Mouse (Mus musculus): ENCODE measurements around the gene Nfxl1. TPM values are rescaled to one million over a fixed set of nuclear protein-coding genes. Genes with fewer than 3 reads are reported as not detected.
A peak's percentile ranks its signal among the peaks of the same experiment; 100 is the strongest.
"Not testable (repeated sequence)": the region's sequence is repeated elsewhere in the genome, so short reads cannot be mapped to it uniquely, and the experiment has no call there.

Gene Nfxl1
- 1 to 10 TPM; 4.7 to 5.2 TPM for total RNA-seq (2021)
- long read RNA-seq, experiment 1, partial matches to known transcripts: 1 of 3 reads
- long read RNA-seq, experiment 1, other reads (novel, unspliced or antisense): 0 of 3 reads
- long read RNA-seq, experiment 2, partial matches to known transcripts: 1 of 3 reads
- long read RNA-seq, experiment 2, other reads (novel, unspliced or antisense): 0 of 3 reads

DNA sequence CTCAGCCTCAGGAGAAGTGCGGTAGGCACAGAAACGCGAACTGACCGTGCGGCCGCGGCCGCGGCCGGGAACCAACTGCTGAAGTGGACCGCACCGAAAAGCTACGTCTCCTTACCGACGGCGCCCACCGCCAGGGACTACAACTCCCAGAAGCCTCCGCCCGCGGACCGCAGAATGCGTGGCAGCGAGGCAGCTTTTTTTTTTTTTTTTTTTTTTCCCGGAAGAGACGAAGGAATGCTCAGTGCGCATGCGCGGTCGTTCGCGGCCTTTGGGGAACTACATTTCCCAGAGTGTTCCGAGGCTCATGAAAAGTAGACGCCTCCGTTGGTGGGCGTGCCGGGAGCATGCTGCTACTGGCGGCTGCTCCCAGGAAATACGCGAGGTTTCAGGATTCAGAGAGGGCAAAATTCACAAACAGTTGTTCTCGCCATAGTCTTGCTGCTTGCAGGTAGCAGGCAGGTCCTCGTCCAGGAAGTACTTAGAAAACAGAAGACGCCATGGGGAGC is at the start of gene Nfxl1:
Gene Nfxl1 (minus strand): TSS at position 141 of the 506 bp plus-strand sequence.
- Histone ChIP-seq H3K27ac (peak within 1 kb of the TSS; percentile 84), H3K4me3 (peak within 1 kb of the TSS; percentile 83)
- intact Hi-C loops (cut with DNase I): no loop called here
- no peak for TF ChIP-seq CTCF (IDR thresholded peaks at IDR 0.05)
- DNase-seq: peak; percentile 98

DNA sequence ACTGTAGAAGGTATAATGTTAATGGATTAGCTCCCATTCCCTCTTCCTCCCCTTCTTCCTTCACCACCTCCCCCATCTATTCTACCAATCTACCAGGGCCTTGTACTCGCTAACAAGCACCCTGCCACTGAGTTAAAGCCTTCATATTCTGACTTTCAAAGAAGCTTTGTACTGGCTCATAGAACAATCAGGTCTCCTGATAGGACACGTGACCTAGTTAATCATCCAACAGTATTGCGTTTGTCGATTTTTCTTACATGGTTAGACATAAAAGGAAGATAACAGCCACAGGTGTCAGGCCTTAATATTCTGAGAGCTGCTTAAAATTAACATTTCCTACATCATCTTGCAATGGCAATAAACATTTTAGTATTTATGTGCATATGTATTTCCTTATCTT is 43.7 kb upstream of the Nfxl1 start:
- no peak for DNase-seq
- Histone ChIP-seq H3K27ac (no peak overlapping the region), H3K4me3 (no peak overlapping the region)
- intact Hi-C loops (cut with DNase I): no loop called here
- TF ChIP-seq CTCF (IDR thresholded peaks at IDR 0.05): no peak

DNA sequence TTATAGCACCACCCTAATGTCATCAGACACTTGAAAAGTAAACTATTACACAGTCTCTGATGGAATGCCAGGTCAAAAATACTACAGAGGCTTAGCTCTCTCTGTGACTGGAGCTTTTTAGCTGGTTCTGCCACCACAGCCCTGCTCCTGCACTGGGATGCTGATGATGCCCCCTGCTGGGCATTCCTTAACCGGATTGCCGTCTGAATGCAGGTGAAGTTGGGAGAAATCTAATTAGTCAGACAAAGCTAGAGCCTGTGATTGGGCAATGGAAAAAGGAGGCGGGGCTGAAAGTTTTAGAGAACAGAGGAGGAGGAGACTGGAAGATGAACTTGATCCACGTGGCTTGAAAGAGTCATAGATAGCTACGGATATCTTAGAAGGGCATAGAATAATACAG is 41.5 kb upstream of the Nfxl1 start:
- DNase-seq: peak; percentile 40
- intact Hi-C loops (cut with DNase I): no loop called here
- H3K4me3 ChIP-seq: no peak overlapping the region
- no peak overlapping the region for H3K27ac ChIP-seq
- peak; percentile 49 for TF ChIP-seq CTCF (IDR thresholded peaks at IDR 0.05)

DNA sequence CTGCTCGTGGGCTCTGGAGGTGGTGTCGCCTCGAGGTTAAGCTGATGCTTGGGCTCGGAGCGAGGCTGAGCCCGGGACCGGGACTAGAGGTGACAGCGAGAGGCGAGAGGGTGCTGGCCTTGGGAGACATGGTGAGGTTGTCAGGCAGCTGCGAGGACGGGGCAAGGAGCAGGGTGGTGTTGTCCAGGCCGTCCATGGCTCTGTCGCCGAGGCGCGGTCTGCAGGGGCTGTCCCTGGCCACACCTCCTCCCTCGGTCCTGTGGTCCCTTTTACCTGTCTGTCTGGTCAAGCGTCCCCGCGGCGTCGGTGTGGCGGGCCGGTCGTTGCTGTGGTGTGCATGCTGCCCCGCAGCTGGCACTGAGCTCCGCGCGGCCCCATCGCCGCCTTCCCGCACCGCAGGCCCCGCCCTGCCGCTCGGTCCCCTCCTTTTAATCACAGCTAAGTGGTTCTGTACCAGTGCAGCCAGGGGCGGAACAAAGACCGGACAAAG is 27.8 kb upstream of the Nfxl1 start, which contains the start of gene Gm5868:
Gene Gm5868 (minus strand): TSS at position 360 of the 490 bp plus-strand sequence.
- no peak for TF ChIP-seq CTCF (IDR thresholded peaks at IDR 0.05)
- H3K4me3 ChIP-seq: peak within 1 kb of the TSS; percentile 47
- no peak within 1 kb of the TSS for H3K27ac ChIP-seq
- intact Hi-C loops (cut with DNase I): no loop called here
- no peak for DNase-seq

DNA sequence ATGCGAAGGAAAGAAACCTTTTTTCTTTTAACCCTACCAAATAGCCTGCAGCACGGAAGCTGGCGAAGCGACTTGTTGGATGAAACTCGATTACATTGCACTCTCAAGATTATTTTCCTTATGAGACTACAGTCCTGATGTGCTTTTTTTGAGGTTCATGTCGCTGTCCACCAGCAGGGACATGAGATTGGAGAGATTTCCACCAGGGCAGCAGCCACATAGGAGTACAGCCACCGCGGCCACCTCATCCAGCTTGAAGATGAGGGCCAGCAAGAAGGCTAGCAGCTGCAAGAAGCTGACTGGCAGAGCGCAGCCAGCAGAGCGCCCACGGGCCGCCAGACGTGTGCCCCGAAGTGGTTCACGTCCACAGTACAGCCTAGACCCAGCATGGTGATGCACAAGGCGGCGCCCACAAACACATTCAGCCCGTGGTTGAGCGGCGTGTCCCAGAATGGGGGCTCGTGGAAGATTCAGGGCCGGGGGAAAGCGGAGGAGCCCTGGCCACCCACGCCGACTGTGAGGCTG is 27.2 kb upstream of the Nfxl1 start:
- H3K27ac ChIP-seq; DNase-seq; intact Hi-C loops (cut with DNase I); H3K4me3 ChIP-seq: not testable (repeated sequence)

DNA sequence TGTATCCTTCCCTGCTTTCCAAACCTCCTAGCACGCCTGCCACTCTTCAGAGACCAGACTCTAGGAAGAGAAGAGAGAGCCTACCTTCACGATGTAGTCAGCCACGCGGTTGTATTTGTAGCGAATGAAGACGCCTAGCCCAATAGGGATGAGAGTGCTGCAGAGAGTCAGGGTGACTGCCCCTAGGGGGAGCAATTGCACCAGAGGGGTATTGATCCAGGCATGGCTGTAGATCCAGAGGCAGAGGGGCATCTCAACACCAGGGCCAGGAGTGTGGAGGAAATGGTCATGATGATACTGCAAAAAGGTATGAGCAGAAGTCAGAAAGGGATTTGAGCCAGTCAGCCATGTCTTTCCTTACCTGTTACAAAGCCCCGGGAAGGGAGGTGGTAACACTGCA is 26.6 kb upstream of the Nfxl1 start:
- peak; percentile 21; the same call in 1 of the 2 replicates for TF ChIP-seq CTCF (IDR thresholded peaks at IDR 0.05)
- intact Hi-C loops (cut with DNase I); H3K4me3 ChIP-seq; H3K27ac ChIP-seq; DNase-seq: not testable (repeated sequence)

DNA sequence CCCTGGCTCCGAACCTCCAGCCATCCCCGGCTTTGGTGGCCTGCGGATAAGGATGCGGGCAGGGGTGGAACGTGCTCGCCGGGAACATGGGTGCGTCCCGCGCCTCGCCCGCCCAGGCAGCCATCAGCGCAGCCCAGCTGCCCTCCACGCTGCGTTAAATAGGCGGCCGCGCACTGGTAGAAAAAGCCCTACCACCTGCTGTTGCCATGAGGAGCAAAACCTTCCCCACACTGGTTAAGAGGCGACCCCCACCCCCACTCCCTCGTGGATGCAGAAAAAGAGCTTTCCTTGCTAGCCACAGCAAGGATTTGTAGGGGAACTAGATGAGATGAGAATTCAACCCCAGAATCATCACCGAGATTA is 21.5 kb upstream of the Nfxl1 start, which contains the start of gene Zar1:
Gene Zar1 (minus strand): TSS at position 285 of the 363 bp plus-strand sequence.
- intact Hi-C loops (cut with DNase I): loop anchor here (5.0 kb wide), 1 partner anchor 426 kb away; the partner anchor contains the start of gene Slc10a4
- DNase-seq, H3K27ac ChIP-seq: not testable (repeated sequence)
- H3K4me3 ChIP-seq: peak within 1 kb of the TSS; percentile 61

DNA sequence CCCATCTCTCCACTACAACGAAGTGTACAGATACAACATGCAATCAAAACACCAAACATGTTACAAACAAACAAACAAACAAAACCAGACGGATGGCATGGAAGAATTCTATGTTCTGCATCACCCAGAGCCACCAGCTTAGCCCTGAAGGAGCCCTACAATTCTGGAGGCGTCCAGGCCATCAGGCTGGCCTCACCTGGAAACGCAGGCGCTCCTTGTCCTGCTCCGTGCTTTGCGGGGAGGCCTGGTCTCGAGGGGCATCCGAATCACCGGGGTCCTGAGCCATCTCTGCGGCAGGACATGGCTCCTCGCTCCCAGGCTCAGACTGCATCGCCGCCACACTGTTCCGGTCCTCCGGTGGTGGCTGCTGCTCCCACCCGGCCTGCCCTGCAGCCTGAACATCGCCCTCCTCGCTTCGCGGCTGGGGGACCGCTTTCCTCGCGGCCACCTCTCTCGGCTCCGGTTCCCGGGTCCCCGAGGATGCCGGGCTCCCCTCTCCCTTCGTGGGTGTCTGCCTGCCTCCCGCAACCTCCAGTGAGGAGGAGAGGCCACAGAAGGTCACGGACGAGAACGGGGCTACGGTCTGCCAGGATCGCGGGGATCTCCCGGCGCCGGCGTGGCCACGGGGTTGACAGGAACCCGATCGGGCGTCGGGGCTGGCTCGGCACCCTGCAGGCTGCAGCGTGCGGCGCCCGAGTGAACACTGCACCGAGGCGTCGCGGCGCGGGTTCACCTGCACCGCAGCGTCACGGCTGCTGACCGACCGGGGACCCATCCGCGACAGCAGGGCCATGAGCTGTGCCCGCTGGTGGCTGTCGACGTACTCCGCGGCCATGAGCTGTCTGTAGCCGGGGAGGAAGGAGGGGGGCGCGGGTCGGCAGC is 20.8 kb upstream of the Nfxl1 start:
- peak overlapping the region; percentile 61 for H3K4me3 ChIP-seq
- intact Hi-C loops (cut with DNase I): loop anchor here (5.0 kb wide), 1 partner anchor 427 kb away; the partner anchor contains the start of gene Slc10a4
- not testable (repeated sequence) for DNase-seq

DNA sequence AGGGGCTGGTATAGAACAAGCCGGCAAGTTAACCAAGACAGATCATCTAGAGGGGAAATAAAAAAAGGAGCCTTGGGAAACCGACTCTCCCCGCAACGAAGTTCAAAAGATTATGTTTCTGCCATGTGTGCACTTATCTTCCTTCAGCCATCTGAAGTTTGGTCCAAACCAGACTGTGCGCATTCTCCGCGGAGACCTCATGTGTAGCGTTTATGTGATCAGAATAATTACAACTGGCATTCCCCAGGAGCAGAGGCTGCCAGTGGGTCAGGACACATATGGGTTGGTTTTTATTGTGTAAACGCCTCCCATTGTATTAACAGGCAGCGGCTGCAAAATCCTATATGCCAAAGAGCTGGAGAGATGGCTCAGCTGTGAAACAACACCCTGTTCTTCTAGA is 20.1 kb upstream of the Nfxl1 start:
- intact Hi-C loops (cut with DNase I); H3K27ac ChIP-seq; DNase-seq; H3K4me3 ChIP-seq: not testable (repeated sequence)

More for the DNA sequence above, 20.8 kb upstream of the Nfxl1 start:
- not testable (repeated sequence) for H3K27ac ChIP-seq

DNA sequence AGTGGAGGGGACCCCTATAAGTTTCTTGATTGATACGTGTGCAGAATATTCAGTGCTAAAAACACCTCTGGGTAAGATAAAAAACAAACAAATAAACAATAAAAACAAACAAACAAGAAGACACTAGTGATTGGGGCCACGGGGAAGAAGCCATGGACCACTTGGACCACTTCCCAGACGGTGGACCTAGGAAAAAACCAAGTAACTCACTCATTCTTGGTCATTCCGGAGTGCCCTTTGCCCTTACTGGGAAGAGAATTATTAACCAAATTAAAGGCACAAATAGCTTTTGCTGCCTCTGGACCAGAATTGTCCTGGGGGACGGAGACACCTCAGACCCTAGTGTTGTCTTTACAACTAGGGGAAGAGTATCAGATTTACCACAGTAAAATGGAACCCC is 6.1 kb upstream of the Nfxl1 start:
- intact Hi-C loops (cut with DNase I): no loop called here
- TF ChIP-seq CTCF (IDR thresholded peaks at IDR 0.05): no peak
- no peak overlapping the region for H3K27ac ChIP-seq
- no peak for DNase-seq
- H3K4me3 ChIP-seq: no peak overlapping the region

DNA sequence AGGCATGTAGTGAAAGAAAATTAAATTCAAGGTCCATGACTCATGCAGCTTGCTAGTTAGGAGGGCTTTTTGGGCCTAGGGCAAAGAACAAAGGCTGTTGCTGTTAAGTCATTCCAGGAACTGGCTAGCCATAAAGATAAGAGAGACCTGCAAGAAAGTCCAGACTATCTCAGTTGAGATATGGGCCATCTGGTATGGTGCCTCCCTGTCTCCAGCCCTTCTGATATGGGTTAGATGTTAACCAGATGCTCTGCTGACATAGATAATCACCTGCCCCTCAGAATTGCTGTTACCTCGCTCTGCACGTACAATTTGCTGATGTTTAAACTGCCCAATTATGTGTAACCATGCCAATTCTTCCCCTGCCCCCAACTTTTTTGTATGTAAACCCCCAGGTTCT is 3.7 kb upstream of the Nfxl1 start:
- intact Hi-C loops (cut with DNase I); DNase-seq; H3K4me3 ChIP-seq; H3K27ac ChIP-seq: not testable (repeated sequence)

DNA sequence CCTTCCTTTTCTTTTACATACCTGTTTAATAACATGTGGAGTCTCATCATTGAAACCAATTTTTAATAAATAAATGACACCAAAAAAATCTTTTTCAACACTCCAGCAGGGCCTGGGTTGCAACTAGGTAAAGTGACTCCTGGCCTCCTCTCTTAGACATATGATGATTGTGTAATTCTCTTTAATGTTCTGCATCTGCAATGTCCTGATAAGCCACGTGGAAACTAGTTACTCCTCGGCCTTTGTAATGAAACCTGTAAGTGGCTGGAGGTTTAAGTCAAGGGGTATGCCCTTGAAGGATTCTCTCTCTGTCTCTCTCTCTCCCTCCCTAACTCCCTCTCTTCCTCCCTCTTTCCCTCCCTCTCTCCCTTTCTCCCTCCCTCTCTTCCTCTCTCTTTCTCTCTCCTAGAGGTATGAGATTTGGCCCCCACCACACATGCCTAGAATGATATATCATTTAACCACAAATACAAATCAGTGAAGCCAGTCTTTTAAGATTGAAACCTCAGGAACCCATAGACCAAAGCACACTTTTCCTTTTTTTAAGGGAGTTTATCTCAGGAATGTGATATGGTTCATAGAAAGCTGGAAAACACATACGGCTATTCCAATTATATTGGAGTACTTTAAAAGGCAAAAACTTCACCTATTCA is 1.6 kb upstream of the Nfxl1 start:
- intact Hi-C loops (cut with DNase I): no loop called here
- no peak for TF ChIP-seq CTCF (IDR thresholded peaks at IDR 0.05)
- H3K4me3 ChIP-seq: no peak overlapping the region
- no peak overlapping the region for H3K27ac ChIP-seq
- no peak for DNase-seq
